Mouse (Mus musculus): Measurements from ENCODE around the gene Pf4. TPM values are rescaled to one million over a fixed set of nuclear protein-coding genes. Genes with fewer than 3 reads are reported as not detected.

Pf4 gene
- polyA plus RNA-seq, 1 experiment, result not detected

DNA sequence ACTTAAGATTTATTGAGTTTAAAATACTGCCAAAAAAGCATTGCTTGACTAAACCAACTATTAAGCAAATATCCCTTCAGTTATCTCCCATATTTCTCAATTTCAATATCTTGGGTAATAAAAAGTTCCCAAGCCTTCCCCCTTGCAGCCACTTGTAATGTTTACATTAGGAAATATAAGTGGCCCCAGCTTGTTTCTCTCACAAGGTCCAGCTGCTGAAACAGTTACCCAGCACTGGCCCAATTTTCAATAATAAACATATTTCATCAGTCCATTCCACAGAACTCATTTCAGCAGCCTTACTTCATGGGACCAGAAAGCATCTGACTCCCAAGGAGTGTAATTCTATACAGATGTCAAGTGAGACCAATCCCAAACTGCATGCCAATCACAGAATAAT lies 47.5 kb downstream of the Pf4 start:
- Histone ChIP-seq H3K9ac (ENCODE audit: low read depth, poor library complexity, severe bottlenecking) (no peak overlapping the region), H3K27ac (ENCODE audit: insufficient read depth, low read length) (no peak overlapping the region), H3K4me3 (ENCODE audit: low read depth, low read length) (no peak overlapping the region), H3K36me3 (ENCODE audit: control insufficient read depth, insufficient read depth, low read length, poor library complexity, severe bottlenecking) (no peaks in the 10 kb centered on the region), H3K9me3 (replicated peaks; ENCODE audit: control insufficient read depth, insufficient read depth, low read length, poor library complexity, severe bottlenecking) (peaks cover 3% of the 10 kb centered on the region; the same call in 1 of the 2 replicates), H3K4me1 (ENCODE audit: control insufficient read depth, insufficient read depth, low read length) (no peaks in the 10 kb centered on the region), H3K27me3 (ENCODE audit: control insufficient read depth, insufficient read depth, low read length, poor library complexity, severe bottlenecking) (no peaks in the 10 kb centered on the region; the same call in 1 of the 2 replicates)
- TF ChIP-seq POLR2A (IDR thresholded peaks at IDR 0.05; ENCODE audit: insufficient read depth, low read length), result no peak

Other genes with a start within 250 kb of the Pf4 start
- gene 5830473C10Rik, start 211.3 kb upstream of the Pf4 start, polyA plus RNA-seq (2011; ENCODE audit: insufficient read depth, insufficient read length, low read depth, missing spikeins), result not detected in 2 replicates
- gene Rassf6, start 131.8 kb upstream of the Pf4 start, polyA plus RNA-seq (2011; ENCODE audit: insufficient read depth, insufficient read length, low read depth, missing spikeins), result 4.9 and 6.0 TPM in 2 replicates
- not detected in 2 replicates for gene Cxcl5, start 13.1 kb upstream of the Pf4 start, polyA plus RNA-seq (2011; ENCODE audit: insufficient read depth, insufficient read length, low read depth, missing spikeins)
- not detected in 2 replicates for gene Ppbp, start 3.9 kb upstream of the Pf4 start, polyA plus RNA-seq (2011; ENCODE audit: insufficient read depth, insufficient read length, low read depth, missing spikeins)
- gene Cxcl3, start 13.7 kb downstream of the Pf4 start, polyA plus RNA-seq (2011; ENCODE audit: insufficient read depth, insufficient read length, low read depth, missing spikeins), result not detected in 2 replicates
- gene Cxcl15, start 22.1 kb downstream of the Pf4 start, polyA plus RNA-seq (2011; ENCODE audit: insufficient read depth, insufficient read length, low read depth, missing spikeins), result not detected in 2 replicates
- not detected in 2 replicates for gene Cxcl1, start 118.8 kb downstream of the Pf4 start, polyA plus RNA-seq (2011; ENCODE audit: insufficient read depth, insufficient read length, low read depth, missing spikeins)
- not detected in 2 replicates for gene Cxcl2, start 131.4 kb downstream of the Pf4 start, polyA plus RNA-seq (2011; ENCODE audit: insufficient read depth, insufficient read length, low read depth, missing spikeins)
- gene Mthfd2l, start 158.7 kb downstream of the Pf4 start, polyA plus RNA-seq (2011; ENCODE audit: insufficient read depth, insufficient read length, low read depth, missing spikeins), result 9.8 TPM in 2 replicates